Mouse (Mus musculus) forebrain, embryonic 12.5 days (tissue): ENCODE measurements around the gene A030003K21Rik. TPM values are rescaled to one million over a fixed set of nuclear protein-coding genes. Genes with fewer than 3 reads are reported as not detected.

Experiments used
- ATAC-seq: fragments of 200-750 bp; cut with Nextera tagmentation; 2 replicates; pipeline ENCODE4 v1.8.0; 2017; ENCODE audit warnings: moderate TSS enrichment; ENCODE audit not compliant: low FRiP score
- H3K27ac ChIP-seq: fragments of 300-500 bp; sonication (generic); 2 replicates; pipeline ENCODE4 v1.5.1; 2016; ENCODE audit warnings: mild to moderate bottlenecking
- H3K27me3 ChIP-seq: fragments of 300-500 bp; sonication (generic); 2 replicates; pipeline ENCODE4 v1.6.1; 2016; ENCODE audit warnings: mild to moderate bottlenecking
- H3K36me3 ChIP-seq: fragments of 300-500 bp; sonication (generic); replicated peaks from 2 replicates; pipeline ENCODE4 v1.6.1; 2016; ENCODE audit warnings: mild to moderate bottlenecking
- H3K4me1 ChIP-seq: fragments of 300-500 bp; sonication (generic); 2 replicates; pipeline ENCODE4 v1.6.1; 2016
- H3K4me2 ChIP-seq: fragments of 300-500 bp; sonication (generic); 2 replicates; pipeline ENCODE4 v1.6.1; 2016; ENCODE audit warnings: mild to moderate bottlenecking, moderate library complexity
- H3K4me3 ChIP-seq: fragments of 300-500 bp; sonication (generic); replicated peaks from 2 replicates; pipeline ENCODE4 v1.5.1; 2016; ENCODE audit warnings: mild to moderate bottlenecking
- H3K9ac ChIP-seq: fragments of 300-500 bp; sonication (generic); 2 replicates; pipeline ENCODE4 v1.6.1; 2016; ENCODE audit warnings: mild to moderate bottlenecking
- H3K9me3 ChIP-seq: fragments of 300-500 bp; sonication (generic); 2 replicates; pipeline ENCODE4 v1.6.1; 2016
- WGBS: fragments of 180-500 bp; shearing (Covaris S2); methylation state at CpG from one replicate; pipeline ENCODE4 v1.1.7; 2016; 5-methylcytosine and 5-hydroxymethylcytosine counted together
- polyA plus RNA-seq: library from polyadenylated mRNA; unstranded; fragments of >200 nt; fragmentation: Nextera tagmentation; extraction: Ambion mirVana; gene quantifications from 2 replicates; pipeline ENCODE4 v1.2.1, GENCODE M21; 2016

A030003K21Rik gene
- polyA plus RNA-seq, 1 experiment from 2014 or later: not detected

DNA sequence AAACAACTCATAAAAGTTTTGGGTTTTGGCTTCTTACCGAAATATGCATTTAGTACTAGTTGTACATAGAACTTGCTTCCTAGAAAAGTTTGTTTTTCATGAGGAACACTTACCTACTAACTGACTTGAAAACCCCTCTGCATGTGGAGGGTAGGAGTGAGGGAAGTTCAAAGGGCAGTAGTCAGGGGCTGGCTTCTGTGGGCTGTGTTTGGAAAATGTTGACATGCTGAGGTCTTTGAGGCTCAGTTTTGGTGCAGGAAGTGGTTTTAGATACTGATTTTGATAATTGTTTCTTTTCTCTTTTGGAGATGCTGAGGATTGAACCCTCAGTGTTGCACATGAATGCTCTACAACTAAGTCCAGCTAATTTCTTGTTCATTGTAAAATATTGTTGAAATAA, 42.6 kb downstream of the A030003K21Rik start:
- no peaks in the 10 kb centered on the region for H3K9me3 ChIP-seq
- 0 out of 2 replicates have a peak, but pooled peaks cover 5% of the 10 kb centered on the region for H3K4me1 ChIP-seq
- H3K9ac ChIP-seq: no peak overlapping the region
- 98% methylated on average over 1 of the region's 1 CpGs for WGBS
- H3K4me3 ChIP-seq: no peak overlapping the region
- peaks cover 34% of the 10 kb centered on the region for H3K36me3 ChIP-seq
- no peaks in the 10 kb centered on the region for H3K27me3 ChIP-seq
- no peak for ATAC-seq
- no peak overlapping the region for H3K27ac ChIP-seq
- no peak overlapping the region for H3K4me2 ChIP-seq

DNA sequence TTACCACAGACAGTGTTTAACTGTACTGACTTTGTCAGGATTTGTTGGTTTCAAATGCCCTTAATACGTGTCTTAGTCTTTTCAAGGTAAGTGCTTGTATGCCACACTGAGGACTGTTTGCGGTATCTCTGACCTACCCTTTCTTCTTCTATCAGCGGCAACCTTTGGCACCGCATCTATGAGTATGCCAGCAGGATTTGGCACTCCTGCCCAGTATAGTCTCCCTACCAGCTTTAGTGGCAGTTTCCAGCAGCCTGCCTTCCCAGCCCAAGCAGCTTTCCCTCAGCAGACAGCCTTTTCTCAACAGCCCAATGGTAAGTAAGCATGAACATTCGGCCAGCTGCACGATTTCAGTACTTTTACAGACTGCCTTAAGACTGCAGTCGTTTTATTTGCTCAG, 49.9 kb downstream of the A030003K21Rik start:
- no peaks in the 10 kb centered on the region for H3K4me1 ChIP-seq
- no peak overlapping the region for H3K27ac ChIP-seq
- H3K27me3 ChIP-seq: no peaks in the 10 kb centered on the region
- H3K4me3 ChIP-seq: no peak overlapping the region
- H3K9ac ChIP-seq: no peak overlapping the region
- no peaks in the 10 kb centered on the region for H3K9me3 ChIP-seq
- H3K36me3 ChIP-seq: peaks cover 33% of the 10 kb centered on the region
- 94% methylated on average over 7 of the region's 7 CpGs for WGBS
- no peak overlapping the region for H3K4me2 ChIP-seq
- ATAC-seq: no peak

Other genes with a start within 250 kb of the A030003K21Rik start
- gene Mff, start 218.5 kb downstream of the A030003K21Rik start, polyA plus RNA-seq: 285 and 304 TPM in 2 replicates
- gene Tm4sf20, start 174.9 kb downstream of the A030003K21Rik start, polyA plus RNA-seq: 0.13 and 0.24 TPM in 2 replicates
- not detected in 2 replicates for gene Gm47791, start 172.1 kb downstream of the A030003K21Rik start, polyA plus RNA-seq
- 39.5 and 41.8 TPM in 2 replicates for gene Agfg1, start 103.9 kb downstream of the A030003K21Rik start, polyA plus RNA-seq
- not detected in 2 replicates for gene A030005L19Rik, start 30.1 kb downstream of the A030003K21Rik start, polyA plus RNA-seq
- not detected in 2 replicates for gene A030014E15Rik, start 18.5 kb downstream of the A030003K21Rik start, polyA plus RNA-seq
- gene Gm6217, start 12.0 kb downstream of the A030003K21Rik start, polyA plus RNA-seq: not detected in 2 replicates
- not detected in 2 replicates for gene Gm7544, start 12.6 kb upstream of the A030003K21Rik start, polyA plus RNA-seq
- not detected in 2 replicates for gene Gm47955, start 16.9 kb upstream of the A030003K21Rik start, polyA plus RNA-seq
- gene Gm47959, start 57.2 kb upstream of the A030003K21Rik start, polyA plus RNA-seq: not detected in 2 replicates
- gene Slc19a3, start 95.1 kb upstream of the A030003K21Rik start, polyA plus RNA-seq: 0.18 and 0.29 TPM in 2 replicates
- gene Krtap28-10, start 99.1 kb upstream of the A030003K21Rik start, polyA plus RNA-seq: not detected in 2 replicates
- gene Gm47969, start 101.5 kb upstream of the A030003K21Rik start, polyA plus RNA-seq: not detected in 2 replicates
- gene A030005K14Rik, start 116.0 kb upstream of the A030003K21Rik start, polyA plus RNA-seq: not detected in 2 replicates
- gene Krtap28-13, start 117.5 kb upstream of the A030003K21Rik start, polyA plus RNA-seq: not detected in 2 replicates
- not detected in 2 replicates for gene Ccl20, start 173.4 kb upstream of the A030003K21Rik start, polyA plus RNA-seq
- 0.19 and 0.26 TPM in 2 replicates for gene Daw1, start 216.4 kb upstream of the A030003K21Rik start, polyA plus RNA-seq